Mouse (Mus musculus) frontal cortex, postnatal 10 days (tissue): ENCODE data around the gene Atg16l2.

Experiments used
- DNase-seq, 2 experiments: peaks; one replicate each; pipeline ENCODE4 v3.0.0; 2022; ENCODE audit warnings: low spot score in 2 of 2, mixed read lengths in 1 of 2

Atg16l2 gene

GRCm38 (mm10) chr7:101301881-101302456 lies at the start of gene Atg16l2:
Gene Atg16l2, minus strand, starts transcription at chr7:101302251.
- peak; percentile 87 to 89 for DNase-seq

GRCm38 (mm10) chr7:101349861-101350260 lies 47.8 kb upstream of the Atg16l2 start:
- DNase-seq = peak; percentile 52 to 65

GRCm38 (mm10) chr7:101348312-101348711 lies 46.3 kb upstream of the Atg16l2 start:
- DNase-seq = no peak

- peak in 1 of 2 experiments; percentile 36 for DNase-seq
Measured at GRCm38 (mm10) chr7:101347767-101348270, 45.8 kb upstream of the Atg16l2 start, which contains the start of gene Arap1. Gene Arap1, plus strand, starts transcription at chr7:101348067.

- DNase-seq = no peak
Measured at GRCm38 (mm10) chr7:101346991-101347390, 44.9 kb upstream of the Atg16l2 start.

GRCm38 (mm10) chr7:101344892-101345291 lies 42.8 kb upstream of the Atg16l2 start:
- DNase-seq = no peak

GRCm38 (mm10) chr7:101343135-101343534 lies 41.1 kb upstream of the Atg16l2 start:
- DNase-seq = no peak

GRCm38 (mm10) chr7:101341405-101341804 lies 39.4 kb upstream of the Atg16l2 start:
- no peak for DNase-seq

GRCm38 (mm10) chr7:101337401-101337800 lies 35.4 kb upstream of the Atg16l2 start:
- no peak for DNase-seq

GRCm38 (mm10) chr7:101336686-101337085 lies 34.6 kb upstream of the Atg16l2 start:
- DNase-seq = no peak

- DNase-seq = no peak
Measured at GRCm38 (mm10) chr7:101335228-101335627, 33.2 kb upstream of the Atg16l2 start.

GRCm38 (mm10) chr7:101332045-101332831 lies 30.2 kb upstream of the Atg16l2 start:
- no peak for DNase-seq

- no peak for DNase-seq
Measured at GRCm38 (mm10) chr7:101330841-101331173, 28.8 kb upstream of the Atg16l2 start.

- DNase-seq = no peak
Measured at GRCm38 (mm10) chr7:101330074-101330840, 28.2 kb upstream of the Atg16l2 start.

- DNase-seq = no peak
Measured at GRCm38 (mm10) chr7:101329606-101330005, 27.6 kb upstream of the Atg16l2 start.

- DNase-seq = peak; percentile 37 to 54
Measured at GRCm38 (mm10) chr7:101328621-101329158, 26.6 kb upstream of the Atg16l2 start.

- DNase-seq = no peak
Measured at GRCm38 (mm10) chr7:101327786-101328185, 25.7 kb upstream of the Atg16l2 start.

GRCm38 (mm10) chr7:101327263-101327662 lies 25.2 kb upstream of the Atg16l2 start:
- DNase-seq = no peak

- DNase-seq = no peak
Measured at GRCm38 (mm10) chr7:101326006-101326405, 24.0 kb upstream of the Atg16l2 start.

- no peak for DNase-seq
Measured at GRCm38 (mm10) chr7:101324142-101324962, 22.3 kb upstream of the Atg16l2 start.

GRCm38 (mm10) chr7:101323141-101323594 lies 21.1 kb upstream of the Atg16l2 start:
- no peak for DNase-seq
